Mouse (Mus musculus) cerebellum, adult 11 months (tissue): ENCODE results near the gene Tmem178.
A peak's percentile ranks its signal among the peaks of the same experiment; 100 is the strongest.

Source experiments
- DNase-seq: peaks from one replicate; pipeline ENCODE4 v3.0.0; 2022

Gene Tmem178

GRCm38 (mm10) chr17:80944530-80945198 is at the start of gene Tmem178:
TSS of gene Tmem178 (plus strand) at chr17:80944632.
- peak; percentile 70 for DNase-seq

GRCm38 (mm10) chr17:80896481-80896880 is 48.0 kb upstream of the Tmem178 start:
- DNase-seq = no peak

- DNase-seq = no peak
Observed at GRCm38 (mm10) chr17:80897709-80898440, 46.6 kb upstream of the Tmem178 start.

GRCm38 (mm10) chr17:80899513-80900199 is 44.8 kb upstream of the Tmem178 start:
- DNase-seq = no peak

GRCm38 (mm10) chr17:80900200-80900520 is 44.3 kb upstream of the Tmem178 start:
- DNase-seq = no peak

- no peak for DNase-seq
Observed at GRCm38 (mm10) chr17:80901885-80902284, 42.5 kb upstream of the Tmem178 start.

- no peak for DNase-seq
Observed at GRCm38 (mm10) chr17:80903121-80903875, 41.1 kb upstream of the Tmem178 start.

GRCm38 (mm10) chr17:80904061-80904460 is 40.4 kb upstream of the Tmem178 start:
- no peak for DNase-seq

- DNase-seq = no peak
Observed at GRCm38 (mm10) chr17:80915666-80916065, 28.8 kb upstream of the Tmem178 start.

GRCm38 (mm10) chr17:80919261-80919660 is 25.2 kb upstream of the Tmem178 start:
- no peak for DNase-seq

- DNase-seq = peak; percentile 73
Observed at GRCm38 (mm10) chr17:80921286-80922134, 22.9 kb upstream of the Tmem178 start.

GRCm38 (mm10) chr17:80925554-80925953 is 18.9 kb upstream of the Tmem178 start:
- no peak for DNase-seq

- no peak for DNase-seq
Observed at GRCm38 (mm10) chr17:80927151-80927550, 17.3 kb upstream of the Tmem178 start.

GRCm38 (mm10) chr17:80932716-80933115 is 11.7 kb upstream of the Tmem178 start:
- DNase-seq = no peak

- no peak for DNase-seq
Observed at GRCm38 (mm10) chr17:80933401-80934029, 10.9 kb upstream of the Tmem178 start.

GRCm38 (mm10) chr17:80935807-80936519 is 8.5 kb upstream of the Tmem178 start:
- DNase-seq = no peak

GRCm38 (mm10) chr17:80936521-80936920 is 7.9 kb upstream of the Tmem178 start:
- no peak for DNase-seq

- DNase-seq = no peak
Observed at GRCm38 (mm10) chr17:80939833-80940232, 4.6 kb upstream of the Tmem178 start.

GRCm38 (mm10) chr17:80941857-80942256 is 2.6 kb upstream of the Tmem178 start:
- no peak for DNase-seq

GRCm38 (mm10) chr17:80943835-80944529 is 450 bp upstream of the Tmem178 start:
- peak; percentile 48 for DNase-seq
